Mouse (Mus musculus): ENCODE data around the gene Tmem175. TPM values are rescaled to one million over a fixed set of nuclear protein-coding genes. Genes with fewer than 3 reads are reported as not detected.
A peak's percentile ranks its signal among the peaks of the same experiment; 100 is the strongest.
"Not testable (repeated sequence)": the region's sequence is repeated elsewhere in the genome, so short reads cannot be mapped to it uniquely, and the experiment has no call there.

Tmem175 gene
- total and polyA plus RNA-seq, 2 experiments from 2014 or later = 12.3 to 24.5 TPM

DNA sequence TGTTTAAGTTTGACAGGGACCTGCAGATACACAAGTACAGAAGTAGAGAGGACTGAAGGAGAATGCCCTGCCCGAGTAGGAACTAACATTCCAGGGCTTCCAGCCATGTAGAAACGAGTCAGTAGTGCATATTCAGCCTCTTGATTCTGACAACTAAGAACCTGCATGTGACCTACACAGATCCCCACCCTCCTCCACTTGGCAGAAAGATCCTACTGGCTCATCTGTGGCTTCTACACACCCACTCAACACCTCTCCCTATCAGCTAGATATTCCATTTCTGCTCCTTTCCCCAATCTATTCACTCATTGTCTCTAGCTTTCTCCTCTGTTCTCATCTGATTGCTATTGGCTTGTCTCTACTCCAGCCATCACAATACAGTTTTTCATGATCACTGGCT, 7.7 kb upstream of the Tmem175 start:
- no peak overlapping the region for H3K4me3 ChIP-seq (ENCODE audit: low read depth, low read length)
- no peak for TF ChIP-seq CTCF (IDR thresholded peaks at IDR 0.05; ENCODE audit: low read depth)
- no peak for TF ChIP-seq EP300 (IDR thresholded peaks at IDR 0.05; ENCODE audit: low read depth)
- ATAC-seq (ENCODE audit: insufficient read depth, low read depth) = peak; percentile 63
- no peak overlapping the region for H3K4me2 ChIP-seq (ENCODE audit: low read depth, low read length)
- H3K4me1 ChIP-seq (ENCODE audit: control insufficient read depth, insufficient read depth) = 0 out of 2 replicates have a peak, but pooled peaks cover 3% of the 10 kb centered on the region
- H3K27me3 ChIP-seq (ENCODE audit: control insufficient read depth, insufficient read depth, low read length) = no peaks in the 10 kb centered on the region
- H3K9me3 ChIP-seq (replicated peaks; ENCODE audit: control insufficient read depth, low read length) = no peaks in the 10 kb centered on the region
- H3K27ac ChIP-seq (ENCODE audit: low read depth) = peak overlapping the region; percentile 17
- WGBS = 39% methylated on average over 2 of the region's 2 CpGs
- peak; percentile 28 for DNase-seq (ENCODE audit: low spot score)
- no peak overlapping the region for H3K9ac ChIP-seq (replicated peaks; ENCODE audit: low read depth, low read length)
- H3K36me3 ChIP-seq (replicated peaks; ENCODE audit: control insufficient read depth, insufficient read depth, low read length) = peaks cover 48% of the 10 kb centered on the region

GRCm38 (mm10) chr5:108626050-108626660, 3.4 kb upstream of the Tmem175 start:
- no peak overlapping the region for H3K9ac ChIP-seq (replicated peaks; ENCODE audit: low read depth, low read length)
- 71% methylated on average over 4 of the region's 4 CpGs for WGBS
- no peaks in the 10 kb centered on the region for H3K9me3 ChIP-seq (replicated peaks; ENCODE audit: control insufficient read depth, low read length)
- no peaks in the 10 kb centered on the region for H3K27me3 ChIP-seq (ENCODE audit: control insufficient read depth, insufficient read depth, low read length)
- no peak for TF ChIP-seq EP300 (IDR thresholded peaks at IDR 0.05; ENCODE audit: low read depth)
- H3K4me1 ChIP-seq (ENCODE audit: control insufficient read depth, insufficient read depth) = peaks cover 20% of the 10 kb centered on the region; the same call in 1 of the 2 replicates
- H3K36me3 ChIP-seq (replicated peaks; ENCODE audit: control insufficient read depth, insufficient read depth, low read length) = peaks cover 26% of the 10 kb centered on the region
- no peak overlapping the region for H3K4me2 ChIP-seq (ENCODE audit: low read depth, low read length)
- ATAC-seq (ENCODE audit: insufficient read depth, low read depth) (no peak), DNase-seq (ENCODE audit: low spot score) (no peak)
- no peak overlapping the region for H3K27ac ChIP-seq (ENCODE audit: low read depth)
- H3K4me3 ChIP-seq (ENCODE audit: low read depth, low read length) = no peak overlapping the region

DNA sequence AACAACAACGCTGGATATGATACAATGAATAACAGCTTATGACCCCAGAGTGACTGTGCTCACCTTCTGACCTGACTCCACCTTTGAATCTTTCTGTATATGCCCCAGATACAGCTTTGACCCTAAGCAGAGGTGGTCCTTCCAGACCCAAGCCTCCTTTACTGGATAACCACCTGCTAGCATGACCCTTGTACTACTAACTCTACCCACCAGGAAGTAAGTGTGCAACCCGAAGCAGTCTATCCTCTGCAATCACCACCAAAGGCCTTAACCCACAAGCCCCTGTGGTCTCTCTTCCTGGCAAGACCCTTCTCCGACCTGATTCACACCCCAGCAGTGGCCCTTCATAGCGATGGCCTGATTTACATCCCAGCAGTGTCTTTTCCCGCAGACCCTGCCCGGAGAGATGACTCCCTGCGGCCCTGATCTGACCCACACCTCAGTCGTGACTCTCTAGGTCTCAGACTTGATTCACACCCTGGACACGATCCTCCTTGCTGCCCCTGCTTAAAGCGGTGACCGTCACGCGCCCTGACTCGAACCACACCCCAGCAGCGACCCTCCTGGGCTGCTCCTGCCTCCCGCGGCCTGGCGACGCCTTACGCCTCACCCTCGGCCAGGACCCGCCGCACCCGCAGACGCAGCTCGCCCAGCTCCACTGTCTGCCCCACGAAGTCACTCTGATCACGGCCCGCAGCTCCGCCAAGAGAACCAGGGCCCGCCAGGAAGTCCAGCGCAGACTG, 508 bp upstream of the Tmem175 start:
- Histone ChIP-seq H3K4me2 (ENCODE audit: low read depth, low read length) (peak overlapping the region; percentile 94), H3K4me3 (ENCODE audit: low read depth, low read length) (peak overlapping the region; percentile 87), H3K36me3 (replicated peaks; ENCODE audit: control insufficient read depth, insufficient read depth, low read length) (peaks cover 7% of the 10 kb centered on the region), H3K27ac (ENCODE audit: low read depth) (peak overlapping the region; percentile 90), H3K9ac (replicated peaks; ENCODE audit: low read depth, low read length) (peak overlapping the region; percentile 91), H3K27me3 (ENCODE audit: control insufficient read depth, insufficient read depth, low read length) (no peaks in the 10 kb centered on the region), H3K9me3 (replicated peaks; ENCODE audit: control insufficient read depth, low read length) (no peaks in the 10 kb centered on the region), H3K4me1 (ENCODE audit: control insufficient read depth, insufficient read depth) (peaks cover 20% of the 10 kb centered on the region; the same call in 1 of the 2 replicates)
- ATAC-seq (ENCODE audit: insufficient read depth, low read depth) (peak; percentile 75), DNase-seq (ENCODE audit: low spot score) (peak; percentile 32)
- TF ChIP-seq EP300 (IDR thresholded peaks at IDR 0.05; ENCODE audit: low read depth) = no peak
- TF ChIP-seq CTCF (IDR thresholded peaks at IDR 0.05; ENCODE audit: low read depth) = no peak
- WGBS = 1% methylated on average over 32 of the region's 32 CpGs

- 88% methylated on average over 4 of the region's 4 CpGs for WGBS
- Histone ChIP-seq H3K9ac (replicated peaks; ENCODE audit: low read depth, low read length) (no peak overlapping the region), H3K27ac (ENCODE audit: low read depth) (no peak overlapping the region), H3K4me2 (ENCODE audit: low read depth, low read length) (no peak overlapping the region), H3K36me3 (replicated peaks; ENCODE audit: control insufficient read depth, insufficient read depth, low read length) (peaks cover 5% of the 10 kb centered on the region; the same call in 1 of the 2 replicates), H3K9me3 (replicated peaks; ENCODE audit: control insufficient read depth, low read length) (no peaks in the 10 kb centered on the region), H3K27me3 (ENCODE audit: control insufficient read depth, insufficient read depth, low read length) (no peaks in the 10 kb centered on the region), H3K4me1 (ENCODE audit: control insufficient read depth, insufficient read depth) (peaks cover 1% of the 10 kb centered on the region; the same call in 1 of the 2 replicates), H3K4me3 (ENCODE audit: low read depth, low read length) (no peak overlapping the region)
- DNase-seq (ENCODE audit: low spot score) = no peak
- no peak for TF ChIP-seq CTCF (IDR thresholded peaks at IDR 0.05; ENCODE audit: low read depth)
- TF ChIP-seq EP300 (IDR thresholded peaks at IDR 0.05; ENCODE audit: low read depth) = no peak
- ATAC-seq (ENCODE audit: insufficient read depth, low read depth) = no peak
Measured at GRCm38 (mm10) chr5:108633676-108634075, 4.1 kb downstream of the Tmem175 start.

- not testable (repeated sequence) for H3K27me3 ChIP-seq (ENCODE audit: control insufficient read depth, insufficient read depth, low read length); H3K36me3 ChIP-seq (replicated peaks; ENCODE audit: control insufficient read depth, insufficient read depth, low read length); DNase-seq (ENCODE audit: low spot score); H3K27ac ChIP-seq (ENCODE audit: low read depth); ATAC-seq (ENCODE audit: insufficient read depth, low read depth); H3K9me3 ChIP-seq (replicated peaks; ENCODE audit: control insufficient read depth, low read length); H3K4me1 ChIP-seq (ENCODE audit: control insufficient read depth, insufficient read depth); H3K4me2 ChIP-seq (ENCODE audit: low read depth, low read length); H3K4me3 ChIP-seq (ENCODE audit: low read depth, low read length); H3K9ac ChIP-seq (replicated peaks; ENCODE audit: low read depth, low read length)
- WGBS = 79% methylated on average over 2 of the region's 3 CpGs
Measured at GRCm38 (mm10) chr5:108634088-108634487, 4.5 kb downstream of the Tmem175 start.
